Comparison of ENCODE assay signal across 37 mouse cellular contexts in genomic region chr12:119276282-119276681, GRCm38 (mm10). TPM values are rescaled to one million over a fixed set of nuclear protein-coding genes. Genes with fewer than 3 reads are reported as not detected.
"Had no signal": no experiment of that assay in that cellular context is flagged by ENCODE, and none has a peak within 500 bp of the region (broad histone marks: within the 10 kb centered on the region; RNA-seq: fewer than 3 reads in every experiment).

No protein-coding gene starts in this region.

- ATAC-seq: liver, embryonic 12.5 days; liver, postnatal 0 days; lung, postnatal 0 days; midbrain, embryonic 13.5 days; midbrain, embryonic 15.5 days; midbrain, embryonic 16.5 days had no signal

- H3K27ac ChIP-seq: limb, embryonic 10.5 days; limb, embryonic 12.5 days; limb, embryonic 13.5 days; limb, embryonic 15.5 days; liver, embryonic 12.5 days; liver, embryonic 13.5 days; liver, embryonic 14.5 days; liver, embryonic 15.5 days; lung, embryonic 15.5 days; macrophage; midbrain, embryonic 10.5 days; midbrain, embryonic 12.5 days; midbrain, embryonic 13.5 days; midbrain, embryonic 15.5 days; neural tube, embryonic 12.5 days; neural tube, embryonic 13.5 days had no signal

- H3K27me3 ChIP-seq: limb, embryonic 12.5 days; limb, embryonic 13.5 days; limb, embryonic 15.5 days; liver, embryonic 12.5 days; liver, embryonic 13.5 days; liver, embryonic 15.5 days; lung, embryonic 15.5 days; megakaryocyte, embryonic 14.5 days; midbrain, embryonic 12.5 days; midbrain, embryonic 13.5 days; midbrain, embryonic 15.5 days; neural tube, embryonic 12.5 days; neural tube, embryonic 13.5 days had no signal

- DNase-seq: left cerebral cortex, postnatal 4 days; liver; liver, embryonic 13.5 days; liver, postnatal 0 days; lung, adult 18-20 months; lung, adult 2 months; lung, embryonic 14.5 days; lung, postnatal 10 days; lung, postnatal 14 days; lung, postnatal 36 days; lung, postnatal 4 days; midbrain, embryonic 14.5 days had no signal

- H3K4me1 ChIP-seq: limb, embryonic 13.5 days; limb, embryonic 15.5 days; liver, embryonic 12.5 days; liver, embryonic 13.5 days; liver, embryonic 15.5 days; lung, embryonic 15.5 days; megakaryocyte, embryonic 14.5 days; midbrain, embryonic 15.5 days; neural tube, embryonic 13.5 days had no signal

- H3K4me2 ChIP-seq: limb, embryonic 12.5 days; limb, embryonic 13.5 days; limb, embryonic 15.5 days; liver, embryonic 11.5 days; liver, embryonic 12.5 days; liver, embryonic 13.5 days; liver, embryonic 15.5 days; lung, embryonic 14.5 days; lung, embryonic 15.5 days; midbrain, embryonic 11.5 days; midbrain, embryonic 12.5 days; midbrain, embryonic 13.5 days; midbrain, embryonic 15.5 days; neural tube, embryonic 12.5 days; neural tube, embryonic 13.5 days had no signal

- H3K36me3 ChIP-seq: limb, embryonic 10.5 days; limb, embryonic 12.5 days; limb, embryonic 13.5 days; limb, embryonic 15.5 days; liver, embryonic 12.5 days; liver, embryonic 13.5 days; liver, embryonic 15.5 days; lung, embryonic 15.5 days; midbrain, embryonic 10.5 days; midbrain, embryonic 12.5 days; midbrain, embryonic 13.5 days; midbrain, embryonic 15.5 days; neural tube, embryonic 12.5 days; neural tube, embryonic 13.5 days had no signal

- H3K9ac ChIP-seq: limb, embryonic 12.5 days; limb, embryonic 13.5 days; limb, embryonic 15.5 days; liver, embryonic 12.5 days; liver, embryonic 13.5 days; liver, embryonic 14.5 days; liver, embryonic 15.5 days; liver, postnatal 0 days; lung, embryonic 14.5 days; lung, embryonic 15.5 days; midbrain, embryonic 12.5 days; midbrain, embryonic 13.5 days; midbrain, embryonic 15.5 days; neural tube, embryonic 12.5 days; neural tube, embryonic 13.5 days had no signal

- H3K9me3 ChIP-seq: limb, embryonic 10.5 days; limb, embryonic 12.5 days; limb, embryonic 13.5 days; limb, embryonic 15.5 days; liver, embryonic 12.5 days; liver, embryonic 13.5 days; liver, embryonic 15.5 days; lung, embryonic 15.5 days; midbrain, embryonic 10.5 days; midbrain, embryonic 12.5 days; midbrain, embryonic 13.5 days; midbrain, embryonic 15.5 days; neural tube, embryonic 12.5 days; neural tube, embryonic 13.5 days had no signal

- H3K4me3 ChIP-seq: limb, embryonic 10.5 days; limb, embryonic 12.5 days; limb, embryonic 13.5 days; limb, embryonic 15.5 days; liver, embryonic 12.5 days; liver, embryonic 13.5 days; liver, embryonic 15.5 days; lung, embryonic 15.5 days; megakaryocyte, embryonic 14.5 days; midbrain, embryonic 10.5 days; midbrain, embryonic 12.5 days; midbrain, embryonic 13.5 days; midbrain, embryonic 15.5 days; myocyte; neural tube, embryonic 12.5 days; neural tube, embryonic 13.5 days had no signal

RNA-seq across cellular contexts. Expression of gene Itgb8, which starts 37.7 kb away (rescaled TPM):
- total RNA-seq: monocyte, adult 5-6 weeks had no signal

RNA-seq across cellular contexts. Expression of gene Macc1, which starts 37.8 kb away (rescaled TPM):
- total RNA-seq: megakaryocyte-erythroid progenitor cell, adult 5-6 weeks; midbrain, postnatal 0 days; monocyte, adult 5-6 weeks had no signal
- polyA plus RNA-seq: liver, adult 2 months; liver, embryonic 13.5 days; macrophage; midbrain, embryonic 14.5 days; midbrain, postnatal 0 days; neural tube, embryonic 13.5 days had no signal
